Mouse (Mus musculus) CH12.LX (cell line): Measurements from ENCODE around the gene Fxr2. TPM values are rescaled to one million over a fixed set of nuclear protein-coding genes. Genes with fewer than 3 reads are reported as not detected.

ENCODE experiments used
- DNase-seq: peaks from one replicate; pipeline ENCODE4 v3.0.0-alpha.2; 2013; ENCODE audit errors: extremely low read depth
- H3K27ac ChIP-seq: 2 replicates; pipeline ENCODE4 v1.5.1; 2012; ENCODE audit warnings: low read depth, mild to moderate bottlenecking, control low read depth, moderate library complexity; ENCODE audit not compliant: insufficient read depth
- H3K27me3 ChIP-seq: replicated peaks from 2 replicates; pipeline ENCODE3; 2012; ENCODE audit warnings: inconsistent platforms
- H3K36me3 ChIP-seq, 2 experiments: replicated peaks in 1 of 2; 2 replicates each; pipeline versions ENCODE3 to v1.6.1; 2012; ENCODE audit warnings: inconsistent platforms in 1 of 2, low read length in 1 of 2, mild to moderate bottlenecking in 1 of 2, mixed read lengths in 1 of 2, moderate library complexity in 1 of 2; ENCODE audit not compliant: control insufficient read depth in 1 of 2, insufficient read depth in 1 of 2
- H3K4me1 ChIP-seq, 2 experiments: 2 replicates each; pipeline ENCODE4 v1.6.1; 2012; ENCODE audit warnings: inconsistent platforms in 1 of 2, moderate library complexity in 1 of 2; ENCODE audit not compliant: insufficient read depth in 2 of 2, control insufficient read depth in 1 of 2
- H3K4me2 ChIP-seq: 2 replicates; pipeline ENCODE4 v1.6.1; 2012; ENCODE audit warnings: low read depth, mild to moderate bottlenecking, control low read depth; ENCODE audit not compliant: poor library complexity, insufficient read depth, severe bottlenecking
- H3K4me3 ChIP-seq, 3 experiments: fragments of 150-350 bp in 1 of 3; sonication (generic) in 1 of 3; replicated peaks in 1 of 3; 2 replicates each; pipeline versions ENCODE3 to v1.5.1; 2011 to 2012; ENCODE audit warnings: low read depth in 2 of 3, low read length in 2 of 3, mild to moderate bottlenecking in 2 of 3, moderate library complexity in 2 of 3, control low read depth in 1 of 3, improper control_type of control experiment in 1 of 3, inconsistent platforms in 1 of 3, mixed read lengths in 1 of 3; ENCODE audit not compliant: poor library complexity in 1 of 3
- H3K79me2 ChIP-seq: replicated peaks from 2 replicates; pipeline ENCODE4 v1.6.1; 2012; ENCODE audit warnings: mild to moderate bottlenecking, moderate library complexity; ENCODE audit not compliant: control insufficient read depth, poor library complexity, insufficient read depth, severe bottlenecking; ENCODE audit errors: extremely low read depth
- H3K9ac ChIP-seq: 2 replicates; pipeline ENCODE4 v1.6.1; 2012; ENCODE audit warnings: low read depth, mild to moderate bottlenecking, control low read depth, moderate library complexity; ENCODE audit not compliant: insufficient read depth
- H3K9me3 ChIP-seq: replicated peaks from 2 replicates; pipeline ENCODE3; 2012; ENCODE audit warnings: low read length, inconsistent platforms, mixed read lengths
- BHLHE40 ChIP-seq: IDR thresholded peaks from 2 replicates; pipeline ENCODE4 v1.6.1; 2011; ENCODE audit warnings: mild to moderate bottlenecking, low read depth, low read length, improper control_type of control experiment
- CHD1 ChIP-seq: IDR thresholded peaks from 2 replicates; pipeline ENCODE4 v1.6.1; 2012; ENCODE audit warnings: low read depth, low read length, improper control_type of control experiment, inconsistent platforms
- CHD2 ChIP-seq: IDR thresholded peaks from 2 replicates; pipeline ENCODE4 v1.6.1; 2011; ENCODE audit warnings: low read length, improper control_type of control experiment
- CTCF ChIP-seq, 2 experiments: IDR thresholded peaks in 1 of 2; conservative IDR thresholded peaks in 1 of 2; 2 replicates each; pipeline ENCODE4 v1.5.1; 2011 to 2012; ENCODE audit warnings: low read depth in 2 of 2, low read length in 2 of 2, improper control_type of control experiment in 1 of 2, inconsistent platforms in 1 of 2, mild to moderate bottlenecking in 1 of 2, moderate library complexity in 1 of 2
- E2F4 ChIP-seq: IDR thresholded peaks from 2 replicates; pipeline ENCODE4 v1.6.1; 2011; ENCODE audit warnings: low read depth, low read length, improper control_type of control experiment; ENCODE audit not compliant: insufficient replicate concordance
- ELF1 ChIP-seq: IDR thresholded peaks from 2 replicates; pipeline ENCODE4 v1.6.1; 2014; ENCODE audit warnings: low read depth, mild to moderate bottlenecking, inconsistent platforms, low read length, improper control_type of control experiment
- ETS1 ChIP-seq: conservative IDR thresholded peaks from 2 replicates; pipeline ENCODE4 v1.6.1; 2012; ENCODE audit warnings: low read depth, mild to moderate bottlenecking, inconsistent platforms, low read length, improper control_type of control experiment, moderate library complexity
- GABPA ChIP-seq: IDR thresholded peaks from 2 replicates; pipeline ENCODE4 v1.6.1; 2012; ENCODE audit warnings: low read depth, low read length, improper control_type of control experiment, inconsistent platforms; ENCODE audit not compliant: insufficient replicate concordance
- JUND ChIP-seq: conservative IDR thresholded peaks from 2 replicates; pipeline ENCODE4 v1.6.1; 2011; ENCODE audit warnings: low read depth, low read length, improper control_type of control experiment
- MAFK ChIP-seq: IDR thresholded peaks from 2 replicates; pipeline ENCODE4 v1.6.1; 2011; ENCODE audit warnings: low read length, improper control_type of control experiment; ENCODE audit not compliant: insufficient replicate concordance
- MAX ChIP-seq: IDR thresholded peaks from 2 replicates; pipeline ENCODE4 v1.6.1; 2011; ENCODE audit warnings: low read length, improper control_type of control experiment
- MAZ ChIP-seq: IDR thresholded peaks from 2 replicates; pipeline ENCODE4 v1.6.1; 2012; ENCODE audit warnings: low read depth, mild to moderate bottlenecking, inconsistent platforms, low read length, improper control_type of control experiment, moderate library complexity
- MEF2A ChIP-seq: IDR thresholded peaks from 2 replicates; pipeline ENCODE4 v1.6.1; 2014; ENCODE audit warnings: low read depth, mild to moderate bottlenecking, inconsistent platforms, low read length, improper control_type of control experiment, borderline replicate concordance
- MXI1 ChIP-seq: IDR thresholded peaks from 2 replicates; pipeline ENCODE4 v1.6.1; 2011; ENCODE audit warnings: mild to moderate bottlenecking, low read depth, low read length, improper control_type of control experiment
- MYC ChIP-seq: IDR thresholded peaks from 2 replicates; pipeline ENCODE4 v1.6.1; 2011; ENCODE audit warnings: low read depth, mild to moderate bottlenecking, improper control_type of control experiment, low read length
- RCOR1 ChIP-seq: conservative IDR thresholded peaks from 2 replicates; pipeline ENCODE4 v1.6.1; 2012; ENCODE audit warnings: low read depth, mild to moderate bottlenecking, inconsistent platforms, low read length, improper control_type of control experiment
- SMC3 ChIP-seq: IDR thresholded peaks from 2 replicates; pipeline ENCODE4 v1.6.1; 2011; ENCODE audit warnings: low read depth, low read length, improper control_type of control experiment
- UBTF ChIP-seq: IDR thresholded peaks from 2 replicates; pipeline ENCODE4 v1.6.1; 2012; ENCODE audit warnings: low read depth, mild to moderate bottlenecking, inconsistent platforms, low read length, improper control_type of control experiment, moderate library complexity
- USF1 ChIP-seq: IDR thresholded peaks from 2 replicates; pipeline ENCODE4 v1.6.1; 2014; ENCODE audit warnings: low read depth, mild to moderate bottlenecking, inconsistent platforms, low read length, improper control_type of control experiment
- USF2 ChIP-seq: conservative IDR thresholded peaks from 2 replicates; pipeline ENCODE4 v1.6.1; 2011; ENCODE audit warnings: low read depth, low read length, improper control_type of control experiment
- ZC3H11A ChIP-seq: IDR thresholded peaks from 2 replicates; pipeline ENCODE4 v1.6.1; 2012; ENCODE audit warnings: low read depth, mild to moderate bottlenecking, inconsistent platforms, low read length, improper control_type of control experiment
- ZMIZ1 ChIP-seq: IDR thresholded peaks from 2 replicates; pipeline ENCODE4 v1.6.1; 2012; ENCODE audit warnings: low read depth, mild to moderate bottlenecking, inconsistent platforms, low read length, improper control_type of control experiment
- ZNF384 ChIP-seq: IDR thresholded peaks from 2 replicates; pipeline ENCODE4 v1.6.1; 2012; ENCODE audit warnings: low read depth, low read length, improper control_type of control experiment, inconsistent platforms
- dilution Hi-C: fragments of 300-500 bp; cut with MboI; formaldehyde crosslinking; loops from 2 replicates; pipeline ENCODE4 v1.14.3; 2020; ENCODE audit warnings: low sequenced_read_pairs; ENCODE audit not compliant: extremely low pct_unique_long_range_greater_than_20kb, extremely low pct_ligation_motif_present
- in situ Hi-C: fragments of 300-500 bp; cut with MboI; formaldehyde crosslinking; loops from 3 replicates; pipeline ENCODE4 v1.14.3; 2019; ENCODE audit warnings: low sequenced_read_pairs, low pct_ligation_motif_present, low pct_unique_long_range_greater_than_20kb, mixed read lengths
- polyA plus RNA-seq: library from polyadenylated mRNA; unstranded; fragments of >175 nt; gene quantifications from 2 replicates; pipeline ENCODE4 v1.2.1, GENCODE M21; 2012; ENCODE audit warnings: low read depth; ENCODE audit not compliant: insufficient read length
- total RNA-seq, 2 experiments: library from RNA; depleted of rRNA; stranded (reverse); fragments of 300-350 nt in 1 of 2; fragments of >200 nt in 1 of 2; gene quantifications; 2 replicates each; pipeline ENCODE4 v1.2.3; 2012 to 2014

The Fxr2 gene
- total and polyA plus RNA-seq, 3 experiments, result 83.3 to 96.4 (median 90.5) TPM

GRCm38 (mm10) chr11:69606491-69606795 is 26.3 kb upstream of the Fxr2 start:
- Histone ChIP-seq H3K36me3 (no peaks in the 10 kb centered on the region), H3K4me3 (peak overlapping the region; percentile 31 to 50 (median 39)), H3K27ac (no peak overlapping the region), H3K4me1 (peaks cover 9% of the 10 kb centered on the region in 2 experiments), H3K27me3 (peaks cover 85% of the 10 kb centered on the region), H3K9ac (peak overlapping the region; percentile 49), H3K4me2 (peak overlapping the region; percentile 93), H3K9me3 (no peaks in the 10 kb centered on the region), H3K79me2 (no peaks in the 10 kb centered on the region)
- TF ChIP-seq MYC (no peak), ZMIZ1 (no peak), BHLHE40 (no peak), ZC3H11A (no peak), MEF2A (no peak), ETS1 (no peak), CTCF (conservative IDR thresholded peaks at IDR 0.05 in 1 of 2, IDR thresholded peaks at IDR 0.05 in 1 of 2; ENCODE audit: low read depth in 2 of 2, low read length in 2 of 2) (no peak), USF1 (no peak), RCOR1 (no peak), USF2 (no peak), ZNF384 (no peak), E2F4 (no peak), JUND (no peak), MAFK (no peak), MXI1 (no peak), MAZ (no peak), MAX (no peak), CHD2 (no peak), GABPA (no peak)
- DNase-seq, result no peak
- in situ Hi-C loops (no loop called here), dilution Hi-C loops (no loop called here)

- DNase-seq, result no peak
- TF ChIP-seq SMC3 (no peak), ELF1 (no peak), UBTF (no peak), CHD1 (no peak)
- Histone ChIP-seq H3K9ac (no peak overlapping the region), H3K4me1 (peaks cover 9% of the 10 kb centered on the region in 2 experiments), H3K27ac (no peak overlapping the region), H3K4me3 (no peak overlapping the region), H3K4me2 (no peak overlapping the region), H3K36me3 (no peaks in the 10 kb centered on the region), H3K79me2 (no peaks in the 10 kb centered on the region), H3K27me3 (peaks cover 85% of the 10 kb centered on the region), H3K9me3 (no peaks in the 10 kb centered on the region)
- dilution Hi-C loops, result no loop called here
- in situ Hi-C loops, result no loop called here
Measured at GRCm38 (mm10) chr11:69606832-69607231, 26.0 kb upstream of the Fxr2 start.
